ENCODE assay signal across 10 mouse cellular contexts in the genomic region with DNA sequence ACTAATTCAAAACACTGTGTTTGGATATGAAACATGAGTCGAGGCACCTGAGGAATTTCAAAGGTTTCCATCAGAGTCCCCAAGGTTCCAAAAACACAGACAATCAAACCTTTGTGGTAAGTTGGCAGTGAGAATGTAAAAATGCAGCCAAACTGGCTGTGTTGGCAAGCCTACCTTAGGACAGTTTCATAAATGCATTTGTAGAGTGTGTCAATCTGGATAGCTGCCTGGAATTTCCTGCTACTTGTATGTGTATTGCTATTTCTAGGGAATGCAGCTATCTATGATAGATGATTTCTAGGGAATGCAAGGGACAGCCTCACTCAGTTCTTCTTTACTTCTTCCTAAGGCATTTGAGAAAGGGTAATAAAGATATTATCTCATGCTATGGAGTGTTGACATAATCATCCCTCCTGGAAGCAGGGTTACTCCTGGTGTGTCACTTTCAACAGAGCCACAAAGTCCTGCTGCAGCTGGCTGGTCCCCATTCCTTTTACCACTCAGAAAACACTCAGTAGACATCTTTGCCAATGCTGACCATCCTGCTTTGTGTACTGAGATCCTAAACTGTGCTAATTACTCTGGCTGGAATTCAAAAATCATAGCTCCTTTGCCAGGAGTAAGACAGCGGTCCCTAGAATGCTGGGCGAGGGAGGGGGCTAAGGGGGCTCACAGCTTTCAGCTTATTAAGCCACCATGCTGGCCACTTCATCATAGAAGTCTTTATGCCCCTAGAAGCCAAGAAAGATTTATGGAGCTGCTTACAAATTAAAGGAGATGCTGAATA.
DNase-seq lines count a peak whose midpoint lies in the region; ATAC-seq lines count a peak whose summit lies in the region.
"Had no signal": no experiment of that assay in that cellular context is flagged by ENCODE, and none has a peak within 500 bp of the region (broad histone marks: within the 10 kb centered on the region; RNA-seq: fewer than 3 reads in every experiment).

No protein-coding gene starts in this region.

- peak; percentile 10 for DNase-seq in layer of hippocampus, adult 11-12 months (ENCODE audit: low spot score)
- DNase-seq in layer of hippocampus, postnatal 25 days (ENCODE audit: extremely low spot score in 1 of 2, low spot score in 1 of 2): no peak
- peak; percentile 32 for DNase-seq in adipocyte (ENCODE audit: low spot score)
- peak; percentile 86 for DNase-seq in embryonic facial prominence, embryonic 14.5 days (ENCODE audit: low spot score)
- DNase-seq in limb, embryonic 11.5 days (ENCODE audit: low spot score): no peak
- no peak for DNase-seq in embryo, embryonic 11 days
- DNase-seq in embryo, embryonic 9.5 days (ENCODE audit: extremely low spot score): no peak
- DNase-seq in embryo, embryonic 10.5 days (ENCODE audit: low spot score): no peak

- no peak overlapping the region for H3K4me3 ChIP-seq in embryonic facial prominence, embryonic 14.5 days (ENCODE audit: low read depth, low read length)
- H3K4me3 ChIP-seq in limb, embryonic 11.5 days (ENCODE audit: low read depth, low read length): no peak overlapping the region
- H3K4me3 ChIP-seq: intestine, embryonic 15.5 days; myocyte had no signal

- 49% methylated on average over 3 of the region's 3 CpGs for WGBS in embryonic facial prominence, embryonic 14.5 days
- WGBS in limb, embryonic 11.5 days: 56% methylated on average over 3 of the region's 3 CpGs

- no peaks in the 10 kb centered on the region for H3K36me3 ChIP-seq in embryonic facial prominence, embryonic 14.5 days (ENCODE audit: control insufficient read depth, insufficient read depth, low read length)
- no peaks in the 10 kb centered on the region for H3K36me3 ChIP-seq in limb, embryonic 11.5 days (ENCODE audit: control insufficient read depth, insufficient read depth, low read length)
- H3K36me3 ChIP-seq: intestine, embryonic 15.5 days had no signal

- H3K27ac ChIP-seq in embryonic facial prominence, embryonic 14.5 days (replicated peaks; ENCODE audit: low read depth, low read length): 0 out of 2 replicates have a peak overlapping the region, but pooled peaks have one; percentile 48
- no peak overlapping the region for H3K27ac ChIP-seq in limb, embryonic 11.5 days (replicated peaks; ENCODE audit: low read depth, low read length)
- H3K27ac ChIP-seq: intestine, embryonic 15.5 days had no signal

- no peaks in the 10 kb centered on the region for H3K9me3 ChIP-seq in embryonic facial prominence, embryonic 14.5 days (ENCODE audit: control insufficient read depth, low read length)
- no peaks in the 10 kb centered on the region for H3K9me3 ChIP-seq in limb, embryonic 11.5 days (ENCODE audit: control insufficient read depth, low read length)
- H3K9me3 ChIP-seq: intestine, embryonic 15.5 days had no signal

- 0 out of 2 replicates have a peak, but pooled peaks cover 3% of the 10 kb centered on the region for H3K4me1 ChIP-seq in embryonic facial prominence, embryonic 14.5 days (ENCODE audit: control insufficient read depth, insufficient read depth, low read length)
- no peaks in the 10 kb centered on the region for H3K4me1 ChIP-seq in limb, embryonic 11.5 days (ENCODE audit: control insufficient read depth, insufficient read depth, low read length)
- H3K4me1 ChIP-seq: intestine, embryonic 15.5 days had no signal

- H3K9ac ChIP-seq in embryonic facial prominence, embryonic 14.5 days (ENCODE audit: low read depth, low read length): no peak overlapping the region
- no peak overlapping the region for H3K9ac ChIP-seq in limb, embryonic 11.5 days (ENCODE audit: low read length)
- H3K9ac ChIP-seq: intestine, embryonic 15.5 days had no signal

- no peak overlapping the region for H3K4me2 ChIP-seq in embryonic facial prominence, embryonic 14.5 days (ENCODE audit: low read depth, low read length)
- H3K4me2 ChIP-seq in limb, embryonic 11.5 days (ENCODE audit: low read depth, severe bottlenecking): no peak overlapping the region
- H3K4me2 ChIP-seq: intestine, embryonic 15.5 days had no signal

- no peaks in the 10 kb centered on the region for H3K27me3 ChIP-seq in embryonic facial prominence, embryonic 14.5 days (replicated peaks; ENCODE audit: control insufficient read depth, insufficient read depth, low read length)
- H3K27me3 ChIP-seq in limb, embryonic 11.5 days (ENCODE audit: control insufficient read depth, insufficient read depth, low read length): no peaks in the 10 kb centered on the region
- H3K27me3 ChIP-seq: intestine, embryonic 15.5 days had no signal

- peak; percentile 60; the same call in 1 of the 2 replicates for ATAC-seq in embryonic facial prominence, embryonic 14.5 days (ENCODE audit: low read depth)
- peak; percentile 52; the same call in 1 of the 2 replicates for ATAC-seq in limb, embryonic 11.5 days (ENCODE audit: insufficient number of reproducible peaks, low FRiP score, low TSS enrichment, low read depth)
- ATAC-seq: intestine, embryonic 15.5 days had no signal

Comparison
In these comparisons a context has a peak if more than half of its experiments do, and no peak if none do; other contexts are left out.
1. DNase-seq: peak in layer of hippocampus, adult 11-12 months (single experiment), adipocyte (single experiment) and embryonic facial prominence, embryonic 14.5 days (single experiment); none in layer of hippocampus, postnatal 25 days (0 of 2), limb, embryonic 11.5 days (single experiment), embryo, embryonic 11 days (single experiment), embryo, embryonic 9.5 days (single experiment) and embryo, embryonic 10.5 days (single experiment).